Mouse (Mus musculus) CH12.LX (cell line): Measurements from ENCODE around the gene Taf12.
A peak's percentile ranks its signal among the peaks of the same experiment; 100 is the strongest.

ENCODE experiments used
- CTCF ChIP-seq, 2 experiments: IDR thresholded peaks in 1 of 2; conservative IDR thresholded peaks in 1 of 2; 2 replicates each; pipeline ENCODE4 v1.5.1; 2011 to 2012; ENCODE audit warnings: low read depth in 2 of 2, low read length in 2 of 2, improper control_type of control experiment in 1 of 2, inconsistent platforms in 1 of 2, mild to moderate bottlenecking in 1 of 2, moderate library complexity in 1 of 2
- ELF1 ChIP-seq: IDR thresholded peaks from 2 replicates; pipeline ENCODE4 v1.6.1; 2014; ENCODE audit warnings: low read depth, mild to moderate bottlenecking, inconsistent platforms, low read length, improper control_type of control experiment
- MEF2A ChIP-seq: IDR thresholded peaks from 2 replicates; pipeline ENCODE4 v1.6.1; 2014; ENCODE audit warnings: low read depth, mild to moderate bottlenecking, inconsistent platforms, low read length, improper control_type of control experiment, borderline replicate concordance
- POLR2A ChIP-seq: IDR thresholded peaks from 2 replicates; pipeline ENCODE4 v1.6.1; 2011; ENCODE audit warnings: low read depth, mild to moderate bottlenecking, improper control_type of control experiment, low read length
- RCOR1 ChIP-seq: conservative IDR thresholded peaks from 2 replicates; pipeline ENCODE4 v1.6.1; 2012; ENCODE audit warnings: low read depth, mild to moderate bottlenecking, inconsistent platforms, low read length, improper control_type of control experiment
- TBP ChIP-seq: conservative IDR thresholded peaks from 2 replicates; pipeline ENCODE4 v1.6.1; 2011; ENCODE audit warnings: low read depth, low read length, improper control_type of control experiment
- ZC3H11A ChIP-seq: IDR thresholded peaks from 2 replicates; pipeline ENCODE4 v1.6.1; 2012; ENCODE audit warnings: low read depth, mild to moderate bottlenecking, inconsistent platforms, low read length, improper control_type of control experiment
- ZMIZ1 ChIP-seq: IDR thresholded peaks from 2 replicates; pipeline ENCODE4 v1.6.1; 2012; ENCODE audit warnings: low read depth, mild to moderate bottlenecking, inconsistent platforms, low read length, improper control_type of control experiment

DNA sequence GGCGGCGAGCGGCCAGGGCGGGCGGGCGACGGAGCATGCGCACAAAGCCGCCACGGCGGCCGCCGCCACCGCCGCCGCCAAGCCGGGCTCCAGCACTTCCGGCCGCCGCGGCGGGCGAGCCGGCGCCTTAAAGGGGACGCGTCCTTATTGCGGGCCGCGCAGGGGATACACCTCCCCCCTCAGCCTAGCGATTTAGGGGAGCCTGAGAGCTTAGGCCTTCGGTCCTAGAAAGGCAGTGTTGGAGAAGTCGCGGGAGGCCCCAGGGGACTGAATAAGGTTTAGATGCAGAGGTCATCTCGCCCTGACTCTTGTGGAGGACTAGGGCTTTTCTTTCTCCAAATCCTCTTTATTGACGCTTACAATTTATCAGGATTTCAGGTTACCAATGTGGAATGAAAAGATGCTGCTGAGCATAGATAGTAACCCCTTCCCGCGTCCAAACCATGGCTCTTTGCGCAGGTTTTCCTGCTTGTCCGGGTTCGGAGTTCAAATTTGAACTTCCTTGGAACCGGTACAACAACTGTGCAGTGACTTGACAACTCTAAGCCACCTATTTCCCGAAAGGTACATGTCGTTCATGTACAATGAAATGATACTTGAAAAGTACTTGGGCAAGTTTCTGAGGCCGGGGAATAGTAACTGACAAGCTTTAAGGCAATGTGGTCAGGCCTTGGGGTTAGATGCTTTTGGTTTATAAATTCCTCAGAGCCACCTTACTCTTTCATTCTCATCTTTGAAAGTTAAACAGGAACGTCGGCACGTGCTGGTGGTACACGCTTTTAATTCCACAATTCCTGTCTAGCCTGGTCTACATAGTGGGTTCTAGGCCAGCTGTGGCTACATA, 12.4 kb upstream of the Taf12 start, which contains the start of gene Gmeb1:
- TF ChIP-seq MEF2A: peak; percentile 9; the same call in 1 of the 2 replicates
- peak; percentile 80 for TF ChIP-seq ELF1
- TF ChIP-seq RCOR1: no peak
- TF ChIP-seq CTCF (conservative IDR thresholded peaks at IDR 0.05 in 1 of 2, IDR thresholded peaks at IDR 0.05 in 1 of 2; ENCODE audit: low read depth in 2 of 2, low read length in 2 of 2): no peak
- TF ChIP-seq ZMIZ1: no peak
- TF ChIP-seq POLR2A: peak; percentile 36; the same call in 1 of the 2 replicates
- no peak for TF ChIP-seq TBP
- no peak for TF ChIP-seq ZC3H11A
